Mouse (Mus musculus) G1E (cell line): ENCODE results near the gene Mgat4d.

ENCODE experiments used
- CTCF ChIP-seq: IDR thresholded peaks from 2 replicates; pipeline ENCODE4 v1.5.1; 2012; ENCODE audit warnings: low read depth, low read length, inconsistent platforms, mixed read lengths
- TAL1 ChIP-seq: conservative IDR thresholded peaks from 2 replicates; pipeline ENCODE4 v1.6.1; 2012; ENCODE audit warnings: low read depth, low read length, inconsistent platforms, mixed read lengths

DNA sequence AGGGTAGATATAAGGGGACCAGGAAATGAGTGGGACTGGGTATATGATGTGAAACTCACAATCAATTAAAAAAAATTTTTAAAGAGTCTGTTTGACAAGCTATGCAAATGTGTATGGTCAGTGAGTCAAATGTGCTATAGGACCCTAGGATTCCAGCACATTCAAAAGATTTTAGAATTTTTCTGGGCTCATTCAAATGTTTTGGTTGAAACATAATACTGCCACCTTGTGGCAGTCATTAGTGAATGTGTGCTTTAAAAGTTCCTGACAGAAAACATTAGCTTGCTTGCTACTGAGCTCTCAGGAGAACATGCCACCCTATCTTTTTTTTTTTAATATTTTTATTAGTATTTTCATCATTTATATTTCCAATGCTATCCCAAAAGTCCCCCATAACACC lies 5.6 kb upstream of the Mgat4d start:
- TF ChIP-seq CTCF (no peak), TAL1 (no peak)
